Mouse (Mus musculus) ES-Bruce4 (cell line): ENCODE results near the gene Galnt4.

ENCODE experiments used
- CTCF ChIP-seq: IDR thresholded peaks from one replicate; pipeline ENCODE4 v1.8.1; 2011; ENCODE audit warnings: low read depth, low read length
- POLR2A ChIP-seq: IDR thresholded peaks from one replicate; pipeline ENCODE4 v1.8.1; 2011; ENCODE audit warnings: low read length; ENCODE audit not compliant: insufficient read depth

DNA sequence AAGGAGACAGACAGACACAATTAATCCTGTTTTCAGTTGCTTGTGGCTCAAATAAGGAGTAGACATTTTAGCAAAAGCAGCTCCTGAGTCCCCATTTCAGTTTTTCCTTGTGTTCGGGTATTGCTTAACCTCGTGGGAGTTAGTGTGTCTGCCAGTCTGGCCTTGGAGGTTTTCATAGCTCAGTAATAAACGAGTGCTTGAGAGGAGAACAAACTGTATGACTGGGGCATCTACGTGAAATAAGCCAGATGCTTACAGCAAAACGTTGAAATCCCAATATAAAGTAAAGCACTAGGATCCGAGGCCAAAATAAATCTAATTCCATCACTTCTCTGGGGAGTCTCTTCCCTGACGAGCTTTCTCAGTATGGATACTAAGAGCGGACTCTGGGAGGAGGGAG, 37.7 kb downstream of the Galnt4 start:
- TF ChIP-seq POLR2A (no peak), CTCF (no peak)
